Mouse (Mus musculus) heart, adult 11 months (tissue): Measurements from ENCODE around the gene Got2.

ENCODE experiments used
- DNase-seq: peaks from one replicate; pipeline ENCODE4 v3.0.0; 2022

Gene Got2

GRCm38 (mm10) chr8:95817597-95817996, 70.8 kb downstream of the Got2 start:
- no peak for DNase-seq

GRCm38 (mm10) chr8:95816044-95816708, 72.2 kb downstream of the Got2 start:
- DNase-seq, result no peak
